Mouse (Mus musculus): ENCODE measurements around the gene Thbd.
A peak's percentile ranks its signal among the peaks of the same experiment; 100 is the strongest.

Thbd gene

DNA sequence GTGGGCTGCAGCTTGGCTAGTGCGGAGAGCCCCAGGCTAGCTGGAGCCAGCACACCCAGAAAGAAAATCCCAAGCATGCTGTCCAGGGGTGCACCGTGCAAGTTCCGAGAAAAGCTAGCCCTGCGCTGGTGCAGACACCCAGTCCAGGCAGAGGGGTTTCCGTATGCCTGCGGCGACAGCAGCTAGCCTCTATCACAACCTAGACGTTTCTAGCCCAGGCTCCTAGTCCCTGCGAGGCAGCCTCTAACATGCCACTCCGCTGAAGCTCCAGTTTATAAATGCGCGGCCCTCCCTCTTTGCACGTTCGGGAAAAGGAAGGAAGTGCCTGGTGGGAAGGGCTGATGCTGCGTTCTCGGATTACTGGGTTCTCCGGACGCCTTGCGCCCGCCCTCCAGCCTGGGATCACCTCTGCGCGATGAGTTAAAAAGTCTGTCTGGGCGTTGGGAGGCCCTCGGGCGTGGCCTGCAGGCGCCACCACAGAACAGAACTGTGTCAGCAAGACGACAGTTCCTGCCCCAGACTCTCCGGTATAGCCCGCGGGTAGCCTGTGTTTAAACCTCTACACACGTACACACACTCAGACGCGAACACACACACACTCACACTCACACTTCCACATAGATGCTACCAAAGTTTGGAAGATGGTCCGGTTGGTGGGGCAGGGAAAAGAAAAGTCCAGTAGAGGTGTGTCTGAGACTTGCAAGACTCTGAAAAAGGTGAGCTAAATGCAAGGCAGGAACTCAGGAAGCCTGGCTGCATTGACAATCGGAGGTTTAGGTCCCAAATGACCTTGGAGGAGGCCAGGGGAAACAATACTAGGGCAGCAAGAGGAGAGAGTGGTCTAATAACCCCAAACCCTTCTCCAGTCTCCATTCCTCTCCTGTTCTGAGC is at the start of gene Thbd:
Gene Thbd, minus strand, starts transcription at position 319 of the 891 bp plus-strand sequence.
- DNase-seq (ENCODE audit: inconsistent ontology term) = peak; percentile 47

DNA sequence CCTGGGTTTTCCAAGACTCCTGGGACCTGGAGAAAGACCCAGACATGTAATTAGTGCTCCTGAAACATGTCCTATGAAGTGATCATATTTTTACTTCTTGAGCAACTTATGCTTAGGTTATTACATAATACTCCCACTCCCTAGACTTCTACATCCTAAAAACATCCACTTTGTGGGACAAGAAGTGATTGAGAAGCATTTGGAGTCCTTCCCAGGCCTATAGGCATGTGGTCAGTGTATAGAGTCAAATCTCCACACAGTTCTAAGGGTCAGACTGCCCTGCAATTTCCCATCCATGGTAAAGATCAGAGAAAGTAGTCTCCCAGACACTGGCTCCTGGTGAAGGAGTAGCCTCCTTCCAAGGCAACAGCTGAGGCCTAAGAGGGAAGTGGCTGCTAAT is 47.4 kb upstream of the Thbd start:
- no peak for DNase-seq (ENCODE audit: inconsistent ontology term)

DNA sequence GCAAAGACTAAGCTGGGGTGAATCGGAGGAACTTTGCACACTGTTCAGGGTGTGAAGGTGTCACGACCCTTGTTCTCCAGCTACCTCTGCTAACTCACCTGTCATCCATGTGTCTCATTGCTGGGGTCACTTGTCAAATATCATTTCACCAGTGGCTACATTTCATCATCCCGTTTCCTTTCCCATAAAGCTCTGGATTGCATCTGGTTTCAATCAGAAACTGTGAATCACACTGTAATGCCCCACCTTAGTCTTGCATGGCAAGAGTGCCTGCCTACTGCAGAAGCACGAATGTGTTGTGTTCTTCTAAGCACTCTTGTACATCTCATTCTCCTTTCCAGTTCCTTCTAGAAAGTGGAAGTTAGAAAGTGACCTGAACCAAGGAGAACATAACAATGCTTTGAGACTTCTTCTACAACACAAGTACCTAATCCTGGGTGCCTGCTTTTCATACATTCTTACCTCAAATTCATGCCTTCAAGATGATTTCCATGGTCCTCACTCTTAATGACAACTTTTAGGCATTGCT is 46.1 kb upstream of the Thbd start:
- no peak for DNase-seq (ENCODE audit: inconsistent ontology term)

DNA sequence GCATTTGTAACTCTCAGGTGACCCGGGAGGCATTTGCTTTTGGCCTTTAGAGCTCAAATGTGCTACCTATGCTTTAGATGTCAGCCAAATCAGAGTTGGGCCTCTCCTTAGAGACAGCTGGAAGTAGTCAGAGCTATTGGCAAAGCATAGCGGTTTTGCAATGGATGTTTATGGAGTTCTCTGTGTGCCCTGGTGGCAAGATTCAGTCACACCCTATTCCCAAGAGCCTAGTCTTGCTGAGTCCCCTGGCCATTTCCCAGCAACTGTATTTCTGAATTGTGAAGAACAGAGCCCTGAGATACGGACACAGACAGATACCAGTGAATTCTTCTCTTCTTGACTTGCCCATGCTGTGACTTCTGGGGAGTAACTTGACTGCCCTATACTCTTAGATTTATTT is 45.1 kb upstream of the Thbd start:
- no peak for DNase-seq (ENCODE audit: inconsistent ontology term)

DNA sequence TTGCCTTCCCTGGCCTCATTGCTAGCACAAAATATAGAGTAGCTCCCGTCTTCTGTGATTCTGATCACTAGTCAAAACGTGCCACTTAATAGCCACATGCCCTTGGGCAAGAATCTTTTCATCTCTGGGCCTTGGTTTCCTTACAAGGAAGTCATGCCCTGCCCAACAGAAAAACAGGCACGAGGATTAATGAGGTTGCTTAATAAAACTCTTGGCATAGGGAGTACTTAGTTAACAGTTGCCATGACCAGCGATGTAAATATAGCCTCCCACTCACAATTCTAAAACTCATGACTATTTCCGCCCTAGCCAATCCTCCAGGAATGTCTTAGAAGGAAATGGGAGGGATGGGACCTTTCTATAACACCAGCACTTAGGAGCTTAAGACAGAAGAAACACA is 43.5 kb upstream of the Thbd start:
- no peak for DNase-seq (ENCODE audit: inconsistent ontology term)

DNA sequence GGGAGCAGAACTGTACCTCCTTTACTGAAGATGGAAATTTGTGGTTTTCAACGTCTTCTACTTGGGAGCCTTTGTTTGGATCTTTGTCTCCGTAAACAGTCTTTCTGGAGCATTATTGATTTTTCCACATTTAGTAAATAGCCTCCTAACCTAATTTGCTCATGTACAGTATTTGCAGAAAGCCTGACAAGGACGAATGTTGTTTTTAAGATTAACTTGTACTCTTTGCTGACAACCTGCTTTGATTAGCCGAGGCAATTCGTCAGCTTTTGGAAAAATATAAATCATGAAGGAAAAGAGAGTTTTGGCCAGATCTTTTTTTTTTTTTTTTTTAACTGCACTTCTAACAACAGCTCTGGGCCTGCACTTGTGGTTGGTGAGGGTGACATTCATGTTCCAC is 42.6 kb upstream of the Thbd start:
- no peak for DNase-seq (ENCODE audit: inconsistent ontology term)

DNA sequence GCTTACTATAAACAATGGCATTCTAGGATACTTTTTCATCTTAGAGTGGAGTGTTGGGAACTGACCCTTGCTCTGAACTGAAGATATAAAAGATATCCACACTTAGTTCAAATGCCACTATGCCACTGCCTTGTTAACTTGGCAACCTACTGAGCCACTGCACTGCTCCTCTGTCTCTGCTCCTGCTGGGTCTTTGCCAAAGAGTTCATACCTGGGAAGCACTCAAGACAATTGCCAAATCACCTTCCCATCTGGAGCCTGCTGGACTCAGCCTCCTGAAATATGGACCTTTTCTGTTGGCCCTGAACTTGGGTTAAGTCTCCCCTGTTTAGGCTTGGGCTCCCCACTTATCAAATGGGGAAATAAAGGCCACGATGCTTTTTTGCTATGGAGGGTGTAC is 41.7 kb upstream of the Thbd start:
- DNase-seq (ENCODE audit: inconsistent ontology term) = no peak

DNA sequence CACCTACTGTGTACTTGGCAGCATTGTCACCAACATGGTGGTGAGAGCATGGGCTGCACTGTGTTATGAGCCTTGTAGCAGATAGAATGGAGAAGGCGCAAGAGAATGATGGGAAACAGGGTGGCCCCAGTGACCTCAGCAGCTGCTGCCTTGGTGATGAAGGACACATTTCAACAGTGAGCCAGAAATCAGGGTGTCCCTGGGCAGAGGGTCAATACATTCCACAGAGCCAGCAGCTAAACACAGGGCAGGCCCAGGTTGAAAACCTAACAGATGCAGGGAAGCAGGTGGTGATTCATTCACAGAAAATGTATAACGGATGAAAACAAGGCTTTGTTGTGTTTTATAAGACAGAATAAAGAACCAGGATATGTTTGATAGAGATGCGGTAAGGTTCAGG is 38.5 kb upstream of the Thbd start:
- DNase-seq (ENCODE audit: inconsistent ontology term) = peak; percentile 45

DNA sequence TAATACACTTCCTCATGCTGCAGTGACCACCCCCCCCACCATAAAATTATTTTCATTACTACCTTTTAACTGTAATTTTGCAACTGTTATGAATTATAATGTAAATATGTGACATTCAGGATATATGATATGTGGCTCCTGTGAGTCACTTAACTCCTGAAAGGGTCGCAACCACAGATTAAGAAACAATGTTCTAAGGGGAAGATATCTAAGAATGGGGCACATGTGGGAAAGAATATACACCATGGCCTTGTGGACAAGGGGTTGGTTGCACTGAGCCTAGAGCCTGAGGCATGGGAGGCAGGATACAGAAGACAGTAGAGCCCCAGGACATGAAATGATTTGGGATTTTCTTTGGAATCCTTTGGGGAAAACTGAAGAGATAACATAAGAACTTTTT is 37.6 kb upstream of the Thbd start:
- DNase-seq (ENCODE audit: inconsistent ontology term) = no peak

DNA sequence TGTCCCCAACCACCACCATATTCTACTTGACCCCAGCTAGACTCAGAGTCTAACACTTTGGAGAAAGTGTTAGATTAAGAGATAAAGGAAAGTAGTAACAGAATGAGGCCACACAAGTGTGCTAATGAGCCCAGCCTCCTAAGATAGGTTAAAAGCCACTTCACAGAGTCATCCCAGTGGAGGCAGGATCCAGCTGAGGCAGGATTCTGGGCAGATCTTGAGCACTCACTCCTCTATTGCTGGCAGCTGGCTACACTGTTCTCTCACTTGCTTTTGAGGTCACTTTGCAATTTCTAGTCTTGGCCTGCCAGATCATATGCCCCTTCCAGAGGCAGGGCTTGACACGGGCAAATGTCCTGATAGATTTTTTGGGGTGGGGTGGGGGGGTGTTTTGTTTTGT is 36.5 kb upstream of the Thbd start:
- DNase-seq (ENCODE audit: inconsistent ontology term) = no peak

DNA sequence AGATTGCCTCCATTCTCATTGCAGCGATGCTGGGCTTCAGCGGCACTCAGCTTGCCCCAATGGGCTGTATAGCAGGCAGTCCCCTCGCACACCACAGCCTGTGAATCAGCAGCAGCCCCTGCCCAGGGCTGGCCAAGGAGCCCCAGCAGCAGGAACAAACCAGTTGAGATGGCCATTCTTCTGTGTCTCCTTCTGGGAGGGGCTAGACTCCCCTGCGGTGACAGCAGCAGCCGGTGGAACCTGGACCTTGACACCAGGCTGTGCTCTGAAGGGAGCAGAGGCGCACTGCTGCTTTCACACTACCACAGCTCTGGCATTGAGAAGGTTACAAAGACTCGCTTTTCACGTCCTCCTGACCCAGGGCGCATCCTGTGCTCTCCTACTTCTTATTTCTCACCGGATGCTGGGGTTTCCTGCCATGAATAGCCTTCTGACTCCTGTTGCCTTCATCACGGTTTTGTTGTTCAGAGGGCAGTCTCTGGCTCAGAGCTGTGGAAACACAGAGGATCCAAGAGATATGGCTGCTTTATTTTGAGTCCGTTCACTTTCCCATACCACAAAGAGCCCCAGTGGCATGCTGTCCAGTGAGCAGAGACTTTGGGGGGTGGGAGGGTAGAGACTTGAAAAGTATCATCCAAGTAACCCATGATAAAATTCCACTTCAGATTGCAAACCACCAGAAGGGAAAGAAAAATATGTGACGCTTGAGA is 35.4 kb upstream of the Thbd start, which contains the start of gene Cd93:
Gene Cd93, minus strand, starts transcription at position 315 of the 710 bp plus-strand sequence.
- no peak for DNase-seq (ENCODE audit: inconsistent ontology term)

DNA sequence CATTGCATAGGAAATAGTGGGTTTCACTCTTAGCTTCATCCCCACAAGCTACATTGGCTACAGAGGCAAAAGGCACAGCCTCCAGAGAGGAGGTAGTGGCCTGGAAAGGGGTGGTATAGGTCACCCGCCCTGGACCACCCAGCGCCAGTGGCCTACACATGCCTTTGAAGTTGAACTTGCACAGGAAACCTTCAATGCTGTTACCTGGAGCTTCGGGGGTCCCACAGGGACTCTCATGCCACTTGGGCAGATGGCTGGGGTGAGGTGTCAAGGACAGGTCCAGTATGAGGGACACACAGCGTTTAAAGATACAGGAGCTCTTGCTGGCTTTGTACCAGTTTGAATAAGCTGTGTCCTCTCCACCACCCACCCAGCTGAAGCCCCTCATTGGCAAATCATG is 34.7 kb upstream of the Thbd start:
- no peak for DNase-seq (ENCODE audit: inconsistent ontology term)

DNA sequence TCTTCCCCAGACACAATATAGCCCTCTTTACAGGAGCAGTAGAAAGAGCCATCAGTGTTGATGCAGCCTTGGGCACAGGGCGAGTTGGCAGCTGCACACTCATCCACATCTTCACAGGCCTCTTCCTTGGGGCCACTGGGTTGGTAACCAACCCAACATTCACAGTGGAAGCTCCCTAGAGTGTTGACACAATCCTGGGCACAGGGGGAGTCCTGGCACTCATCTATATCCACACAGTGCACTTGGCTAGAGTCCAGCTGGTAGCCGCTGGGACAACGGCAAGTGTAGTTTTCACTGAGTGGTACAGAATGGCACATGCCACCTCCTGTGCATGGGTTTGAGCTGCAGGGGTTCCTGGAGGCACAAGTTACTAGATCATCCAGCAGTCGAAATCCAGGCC is 34.2 kb upstream of the Thbd start:
- no peak for DNase-seq (ENCODE audit: inconsistent ontology term)

DNA sequence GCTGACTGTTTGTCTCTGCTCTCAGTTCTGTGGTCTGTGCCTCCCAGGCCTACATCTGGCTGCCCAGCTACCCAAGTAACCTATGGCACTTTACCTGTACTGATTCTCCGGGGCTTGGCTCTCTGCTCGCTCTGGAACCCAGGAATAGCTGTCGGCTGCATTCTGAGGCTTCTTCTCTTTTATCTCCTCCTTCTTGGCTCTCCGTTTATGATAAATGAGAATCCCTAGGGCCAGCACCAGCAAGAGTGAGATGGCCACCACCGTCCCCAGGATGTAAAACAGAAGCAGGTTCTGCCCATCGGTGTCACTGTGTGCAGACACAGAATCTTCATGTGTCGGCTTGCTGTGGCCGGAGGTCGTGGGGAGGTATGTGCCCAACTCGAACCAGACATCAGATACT is 33.4 kb upstream of the Thbd start:
- DNase-seq (ENCODE audit: inconsistent ontology term) = no peak

DNA sequence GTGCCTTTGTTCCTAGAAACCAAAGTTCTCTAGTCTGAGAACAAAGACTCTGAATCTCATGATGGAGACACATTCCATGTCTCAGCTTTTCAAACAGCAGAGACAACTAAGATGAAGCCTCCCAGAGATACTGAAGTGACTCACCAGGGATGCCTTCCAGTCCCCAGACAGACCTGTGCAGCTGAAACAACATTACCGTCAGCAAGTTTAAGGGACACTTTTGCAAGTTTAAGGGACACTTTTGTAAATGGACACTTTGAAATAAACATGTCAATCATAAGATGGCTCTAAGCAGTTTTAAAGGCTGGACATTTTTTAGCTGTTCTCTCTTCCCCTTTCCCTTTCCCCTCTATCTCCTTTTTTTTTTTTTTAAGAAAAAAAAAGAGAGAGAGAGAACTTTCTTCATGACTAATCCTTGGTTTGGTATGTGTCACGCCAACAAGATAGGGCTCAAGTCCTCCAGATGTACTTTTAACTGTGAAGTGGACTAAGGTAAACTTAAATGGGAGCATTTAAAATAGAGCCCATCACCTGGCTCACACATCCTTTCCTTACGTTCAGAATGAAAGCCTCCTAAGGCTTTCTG is 31.8 kb upstream of the Thbd start:
- peak; percentile 14 for DNase-seq (ENCODE audit: inconsistent ontology term)

DNA sequence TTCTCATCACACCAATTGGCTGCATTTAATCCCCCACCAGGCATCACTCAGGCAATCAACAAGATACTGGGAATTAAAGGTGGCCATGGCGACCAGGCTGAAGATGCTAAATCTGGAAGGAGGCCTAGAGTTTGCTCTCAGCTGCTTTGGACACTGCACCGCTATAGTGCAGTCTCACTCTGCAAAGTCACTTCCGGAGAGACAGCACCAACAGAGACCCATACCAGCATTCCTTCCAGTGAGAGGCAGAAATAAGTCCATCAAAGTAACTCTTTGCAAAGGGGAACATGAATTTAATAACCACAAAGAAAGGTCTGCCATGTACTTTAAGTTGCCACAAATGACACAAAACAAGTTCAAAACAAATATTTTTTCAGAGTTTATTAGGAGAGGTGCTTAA is 28.3 kb upstream of the Thbd start:
- no peak for DNase-seq (ENCODE audit: inconsistent ontology term)

DNA sequence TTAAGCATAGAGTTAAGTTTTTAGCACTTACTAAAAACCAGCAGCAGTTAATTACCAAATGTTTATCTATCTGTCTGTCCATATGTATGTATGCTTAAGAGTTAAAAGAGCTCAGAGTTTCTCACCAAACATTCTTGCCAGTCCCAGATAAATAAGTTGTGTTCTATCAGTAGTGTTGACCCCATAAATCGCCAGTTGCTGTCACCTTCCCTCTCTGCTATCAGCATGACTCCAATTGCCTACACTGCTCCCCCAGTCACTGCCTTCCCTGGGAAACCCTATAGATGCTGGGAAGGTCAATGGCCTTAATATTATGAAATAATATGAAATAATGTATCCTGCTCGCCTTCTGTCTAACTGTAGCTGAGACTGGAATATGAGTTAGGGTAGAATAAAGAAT is 24.4 kb upstream of the Thbd start:
- no peak for DNase-seq (ENCODE audit: inconsistent ontology term)

DNA sequence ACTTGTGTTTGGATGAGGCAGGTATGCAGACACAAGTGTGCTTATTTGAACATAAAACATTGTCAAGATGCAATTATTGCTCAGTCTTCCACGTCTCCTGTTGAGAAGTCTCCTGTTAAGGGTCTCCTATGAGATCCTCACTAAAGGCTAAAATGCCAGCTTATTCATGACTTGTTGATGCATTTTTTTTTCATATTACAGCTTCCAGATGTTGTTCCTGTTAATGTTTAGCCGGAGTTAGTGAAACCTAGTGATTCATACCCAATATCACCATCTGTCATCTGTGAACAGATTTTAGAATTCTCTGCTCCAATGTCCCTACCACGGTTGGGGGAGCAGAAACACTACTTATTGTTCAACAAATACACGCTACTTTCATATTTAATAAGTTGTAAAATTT is 23.0 kb upstream of the Thbd start:
- no peak for DNase-seq (ENCODE audit: inconsistent ontology term)

DNA sequence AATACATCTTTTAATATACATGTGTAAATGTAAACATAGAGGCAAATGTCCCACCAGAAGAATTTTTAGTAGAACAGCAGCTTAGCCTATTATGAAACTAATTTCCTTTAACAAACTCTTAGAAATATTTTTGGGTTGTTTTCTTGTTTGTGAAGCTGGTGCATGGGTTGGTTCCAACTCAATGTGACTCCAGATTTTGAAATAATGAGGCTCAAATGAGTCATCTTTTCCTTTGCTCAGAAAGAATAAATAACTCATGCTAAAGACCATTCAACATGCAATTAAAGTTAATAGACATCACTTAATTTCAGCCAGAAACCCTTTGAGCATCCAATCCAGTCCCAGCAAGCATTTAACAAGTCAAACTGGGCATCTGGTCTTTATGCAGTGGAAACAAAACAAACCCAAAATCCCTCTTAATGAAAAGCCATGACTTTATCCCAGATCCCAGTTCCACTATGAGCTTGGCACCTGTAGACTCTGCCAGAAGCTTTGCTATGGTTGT is 21.1 kb upstream of the Thbd start:
- peak; percentile 76 for DNase-seq (ENCODE audit: inconsistent ontology term)

DNA sequence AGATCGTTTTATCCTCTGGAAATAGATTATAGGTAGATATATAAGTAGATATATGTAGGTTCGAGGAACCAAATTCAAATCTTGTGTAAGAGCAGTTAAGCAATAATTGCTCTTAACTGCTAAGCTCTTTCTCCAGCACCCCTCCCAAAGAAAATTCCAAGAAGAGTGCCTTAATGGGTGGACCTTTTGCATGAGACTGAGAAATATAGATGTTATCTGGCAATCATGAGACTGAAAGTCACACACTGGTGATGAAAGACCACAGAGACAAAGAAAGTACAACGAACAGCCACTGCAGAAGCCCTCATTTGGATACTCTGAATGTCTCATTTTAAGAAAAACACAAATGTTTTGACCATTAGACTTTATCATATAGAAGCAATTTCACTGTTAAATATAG is 20.5 kb upstream of the Thbd start:
- DNase-seq (ENCODE audit: inconsistent ontology term) = no peak

DNA sequence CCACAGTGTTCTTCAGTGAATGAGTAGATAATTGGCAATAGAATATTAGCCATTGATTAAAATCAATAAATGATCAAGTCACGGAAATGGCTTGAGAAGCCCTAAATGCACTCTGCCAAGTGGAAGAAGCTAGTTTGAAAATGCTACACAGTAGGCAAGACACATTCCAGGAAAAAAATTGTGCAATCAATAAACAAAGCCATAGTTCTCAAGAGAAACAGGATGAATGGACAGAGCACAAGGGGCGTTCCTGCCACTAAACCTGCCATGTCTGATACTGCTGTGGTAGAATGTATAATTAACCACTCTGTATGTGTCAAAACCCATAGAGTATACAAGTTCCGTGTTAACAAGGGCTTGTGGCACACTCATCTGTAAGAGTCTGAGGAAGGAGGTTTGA is 19.6 kb upstream of the Thbd start:
- DNase-seq (ENCODE audit: inconsistent ontology term) = no peak

DNA sequence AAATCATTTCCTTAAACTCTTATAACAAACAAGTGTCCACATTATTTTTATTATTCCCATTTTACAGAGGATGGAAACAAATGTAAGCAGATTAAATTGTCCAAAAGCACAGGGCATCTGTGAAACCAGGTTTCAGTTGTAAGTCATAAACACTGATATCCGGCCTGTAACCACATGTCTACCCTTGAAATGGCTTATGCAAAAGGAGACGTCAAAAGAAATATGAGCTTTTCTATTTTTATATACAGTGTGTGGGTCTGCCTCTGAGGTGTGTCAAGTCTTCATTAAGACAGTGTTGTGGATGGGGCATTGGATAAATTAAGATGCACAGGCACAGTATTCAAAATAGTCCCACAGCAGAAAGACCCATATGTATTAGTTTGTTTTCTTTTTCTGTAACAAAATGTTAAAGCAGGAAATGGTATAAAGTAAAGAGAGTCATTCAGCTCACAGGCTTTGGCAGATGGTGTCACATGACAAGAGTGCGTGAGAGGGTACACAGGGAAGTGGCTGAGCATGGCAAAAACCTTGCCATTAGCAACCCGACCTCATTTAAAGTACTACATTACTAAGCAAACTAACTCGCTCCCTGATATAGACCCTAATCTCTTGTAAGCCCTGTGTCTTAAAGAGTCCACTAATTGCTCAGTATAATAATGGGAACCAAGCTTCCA is 17.9 kb upstream of the Thbd start:
- no peak for DNase-seq (ENCODE audit: inconsistent ontology term)
